Mouse (Mus musculus) forebrain, embryonic 16.5 days (tissue): ENCODE results near the gene Dclk3. TPM values are rescaled to one million over a fixed set of nuclear protein-coding genes. Genes with fewer than 3 reads are reported as not detected.
A peak's percentile ranks its signal among the peaks of the same experiment; 100 is the strongest.

ENCODE experiments used
- ATAC-seq: fragments of 200-750 bp; cut with Nextera tagmentation; 2 replicates; pipeline ENCODE4 v1.8.0; 2017; ENCODE audit warnings: mild to moderate bottlenecking, moderate library complexity
- H3K27ac ChIP-seq: fragments of 300-500 bp; sonication (generic); 2 replicates; pipeline ENCODE4 v1.5.1; 2014; ENCODE audit warnings: low read length, control low read depth
- H3K27me3 ChIP-seq: fragments of 300-500 bp; sonication (generic); replicated peaks from 2 replicates; pipeline ENCODE4 v1.6.1; 2014; ENCODE audit warnings: low read length; ENCODE audit not compliant: control insufficient read depth, insufficient read depth
- H3K36me3 ChIP-seq: fragments of 300-500 bp; sonication (generic); 2 replicates; pipeline ENCODE4 v1.6.1; 2014; ENCODE audit not compliant: control insufficient read depth, insufficient read depth
- H3K4me1 ChIP-seq: fragments of 300-500 bp; sonication (generic); replicated peaks from 2 replicates; pipeline ENCODE4 v1.6.1; 2014; ENCODE audit warnings: low read length; ENCODE audit not compliant: control insufficient read depth, insufficient read depth
- H3K4me2 ChIP-seq: fragments of 300-500 bp; sonication (generic); 2 replicates; pipeline ENCODE4 v1.6.1; 2014; ENCODE audit warnings: mild to moderate bottlenecking, low read length, control low read depth
- H3K4me3 ChIP-seq: fragments of 300-500 bp; sonication (generic); replicated peaks from 2 replicates; pipeline ENCODE4 v1.5.1; 2014; ENCODE audit warnings: mild to moderate bottlenecking, low read length, control low read depth
- H3K9ac ChIP-seq: fragments of 300-500 bp; sonication (generic); replicated peaks from 2 replicates; pipeline ENCODE4 v1.6.1; 2014; ENCODE audit warnings: low read depth, low read length, control low read depth
- H3K9me3 ChIP-seq: fragments of 300-500 bp; sonication (generic); 2 replicates; pipeline ENCODE4 v1.6.1; 2016; ENCODE audit warnings: low read length; ENCODE audit not compliant: control insufficient read depth
- WGBS: fragments of 180-500 bp; shearing (Covaris S2); extraction: QIAGEN DNeasy Blood & Tissue Kit; methylation state at CpG from one replicate; pipeline ENCODE4 v1.1.7; 2014; 5-methylcytosine and 5-hydroxymethylcytosine counted together
- polyA plus RNA-seq: library from polyadenylated mRNA; unstranded; fragments of >200 nt; fragmentation: Nextera tagmentation; extraction: Ambion mirVana; gene quantifications from 2 replicates; pipeline ENCODE4 v1.2.1, GENCODE M21; 2015

The Dclk3 gene
- polyA plus RNA-seq, 1 experiment from 2014 or later: 8.3 TPM

- Histone ChIP-seq H3K9ac (no peak overlapping the region), H3K27me3 (no peaks in the 10 kb centered on the region), H3K4me2 (no peak overlapping the region), H3K9me3 (no peaks in the 10 kb centered on the region), H3K36me3 (no peaks in the 10 kb centered on the region), H3K4me1 (peaks cover 23% of the 10 kb centered on the region), H3K4me3 (no peak overlapping the region), H3K27ac (no peak overlapping the region)
- ATAC-seq: no peak
- WGBS: 92% methylated on average over 3 of the region's 3 CpGs
These were observed 36.4 kb downstream of the Dclk3 start for GRCm38 (mm10) chr9:111475281-111475680.

- Histone ChIP-seq H3K4me1 (peaks cover 23% of the 10 kb centered on the region), H3K4me2 (no peak overlapping the region), H3K9ac (no peak overlapping the region), H3K27ac (peak overlapping the region; percentile 7; the same call in 1 of the 2 replicates), H3K9me3 (no peaks in the 10 kb centered on the region), H3K36me3 (no peaks in the 10 kb centered on the region), H3K27me3 (no peaks in the 10 kb centered on the region), H3K4me3 (no peak overlapping the region)
- 25% methylated on average over 4 of the region's 4 CpGs for WGBS
- ATAC-seq: 0 out of 2 replicates have a peak, but pooled peaks have one; percentile 52
These were observed 37.1 kb downstream of the Dclk3 start for GRCm38 (mm10) chr9:111475973-111476372.

GRCm38 (mm10) chr9:111476479-111477016 lies 37.7 kb downstream of the Dclk3 start:
- H3K4me1 ChIP-seq: peaks cover 23% of the 10 kb centered on the region
- H3K27me3 ChIP-seq: no peaks in the 10 kb centered on the region
- H3K36me3 ChIP-seq: no peaks in the 10 kb centered on the region
- H3K9me3 ChIP-seq: no peaks in the 10 kb centered on the region
- H3K4me2 ChIP-seq: no peak overlapping the region
- WGBS: 79% methylated on average over 6 of the region's 6 CpGs
- no peak overlapping the region for H3K4me3 ChIP-seq
- ATAC-seq: no peak
- H3K9ac ChIP-seq: no peak overlapping the region
- no peak overlapping the region for H3K27ac ChIP-seq

- Histone ChIP-seq H3K4me2 (no peak overlapping the region), H3K27me3 (no peaks in the 10 kb centered on the region), H3K4me3 (no peak overlapping the region), H3K4me1 (peaks cover 19% of the 10 kb centered on the region), H3K27ac (no peak overlapping the region), H3K9me3 (no peaks in the 10 kb centered on the region), H3K9ac (no peak overlapping the region), H3K36me3 (no peaks in the 10 kb centered on the region)
- 66% methylated on average over 7 of the region's 7 CpGs for WGBS
- peak; percentile 48; the same call in 1 of the 2 replicates for ATAC-seq
These were observed 40.1 kb downstream of the Dclk3 start for GRCm38 (mm10) chr9:111478853-111479490.

- no peak overlapping the region for H3K27ac ChIP-seq
- ATAC-seq: no peak
These were observed 42.1 kb downstream of the Dclk3 start for GRCm38 (mm10) chr9:111481011-111481410.

GRCm38 (mm10) chr9:111486645-111487477 lies 48.0 kb downstream of the Dclk3 start:
- H3K4me1 ChIP-seq: no peaks in the 10 kb centered on the region
- no peaks in the 10 kb centered on the region for H3K27me3 ChIP-seq
- H3K27ac ChIP-seq: no peak overlapping the region
- H3K4me2 ChIP-seq: no peak overlapping the region
- no peak overlapping the region for H3K9ac ChIP-seq
- no peak overlapping the region for H3K4me3 ChIP-seq
- no peaks in the 10 kb centered on the region for H3K9me3 ChIP-seq
- H3K36me3 ChIP-seq: no peaks in the 10 kb centered on the region
- no peak for ATAC-seq
- WGBS: 30% methylated on average over 10 of the region's 10 CpGs

More at GRCm38 (mm10) chr9:111481011-111481410, 42.1 kb downstream of the Dclk3 start:
- Histone ChIP-seq H3K4me2 (no peak overlapping the region), H3K4me3 (no peak overlapping the region), H3K9ac (no peak overlapping the region), H3K4me1 (peaks cover 5% of the 10 kb centered on the region; the same call in 1 of the 2 replicates), H3K27me3 (no peaks in the 10 kb centered on the region), H3K9me3 (no peaks in the 10 kb centered on the region), H3K36me3 (no peaks in the 10 kb centered on the region)
- 73% methylated on average over 3 of the region's 3 CpGs for whole genome bisulfite sequencing

- Histone ChIP-seq H3K4me2 (no peak overlapping the region), H3K4me1 (no peaks in the 10 kb centered on the region), H3K27me3 (no peaks in the 10 kb centered on the region), H3K27ac (no peak overlapping the region), H3K9ac (no peak overlapping the region), H3K36me3 (no peaks in the 10 kb centered on the region), H3K4me3 (no peak overlapping the region), H3K9me3 (no peaks in the 10 kb centered on the region)
- 43% methylated on average over 8 of the region's 8 CpGs for WGBS
- ATAC-seq: no peak
These were observed 51.7 kb downstream of the Dclk3 start for GRCm38 (mm10) chr9:111490583-111490982.

- no peaks in the 10 kb centered on the region for H3K36me3 ChIP-seq
- no peak overlapping the region for H3K4me3 ChIP-seq
- 68% methylated on average over 4 of the region's 4 CpGs for WGBS
- H3K4me2 ChIP-seq: no peak overlapping the region
- no peak for ATAC-seq
- H3K27me3 ChIP-seq: no peaks in the 10 kb centered on the region
- no peak overlapping the region for H3K9ac ChIP-seq
- H3K27ac ChIP-seq: no peak overlapping the region
- H3K4me1 ChIP-seq: no peaks in the 10 kb centered on the region
- no peaks in the 10 kb centered on the region for H3K9me3 ChIP-seq
These were observed 52.4 kb downstream of the Dclk3 start for GRCm38 (mm10) chr9:111491280-111491679.

- Histone ChIP-seq H3K36me3 (no peaks in the 10 kb centered on the region), H3K4me2 (no peak overlapping the region), H3K27me3 (no peaks in the 10 kb centered on the region), H3K27ac (no peak overlapping the region), H3K9me3 (no peaks in the 10 kb centered on the region), H3K9ac (no peak overlapping the region), H3K4me1 (0 out of 2 replicates have a peak, but pooled peaks cover 2% of the 10 kb centered on the region), H3K4me3 (no peak overlapping the region)
- ATAC-seq: no peak
- 62% methylated on average over 5 of the region's 5 CpGs for WGBS
These were observed 54.6 kb downstream of the Dclk3 start for GRCm38 (mm10) chr9:111493490-111493889.
